Mouse (Mus musculus): ENCODE measurements around the gene Adora3.

The Adora3 gene

DNA sequence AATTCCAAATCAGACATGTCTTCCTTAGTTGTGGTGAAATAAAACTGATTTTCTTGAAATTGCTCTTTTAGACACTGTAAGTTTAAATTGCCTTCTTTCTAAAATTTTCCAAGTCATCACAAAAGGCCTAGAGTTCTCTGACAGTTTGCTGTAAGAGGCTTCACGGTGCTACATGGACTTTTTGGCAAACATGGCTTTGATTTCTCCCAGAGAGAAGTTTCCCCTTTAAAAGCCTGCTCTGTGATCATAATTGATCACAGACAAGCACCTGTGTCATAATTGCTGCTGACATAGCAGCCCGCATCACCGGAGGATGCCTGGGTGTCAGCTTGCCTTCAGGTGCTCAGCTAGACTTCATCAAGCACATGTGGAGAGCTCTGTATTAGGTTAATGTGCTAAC lies at the start of gene Adora3, which contains the start of gene Tmigd3:
Adora3 (plus strand) TSS at position 301 of the 400 bp plus-strand sequence.
Tmigd3 (plus strand) TSS at position 346 of the 400 bp plus-strand sequence.
- DNase-seq: no peak

DNA sequence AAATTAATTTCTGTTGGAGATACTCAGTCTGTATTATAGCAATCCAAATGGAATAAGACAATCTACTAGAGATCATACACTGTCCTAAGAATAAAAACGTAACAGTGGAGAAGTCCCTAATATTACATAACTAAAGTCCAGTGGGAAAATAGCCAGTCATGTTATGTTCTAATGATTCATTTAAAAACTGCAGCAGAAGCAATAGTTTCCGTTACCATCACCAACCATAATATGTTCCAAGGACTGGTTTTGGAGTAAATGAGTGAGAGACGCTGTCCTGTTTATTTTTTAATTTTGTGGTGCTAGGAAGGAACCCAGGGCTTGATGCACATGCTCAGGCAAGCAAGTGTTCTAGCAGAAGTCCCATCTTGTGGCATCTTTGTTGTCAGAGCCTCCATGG lies 49.2 kb upstream of the Adora3 start:
- DNase-seq: no peak

DNA sequence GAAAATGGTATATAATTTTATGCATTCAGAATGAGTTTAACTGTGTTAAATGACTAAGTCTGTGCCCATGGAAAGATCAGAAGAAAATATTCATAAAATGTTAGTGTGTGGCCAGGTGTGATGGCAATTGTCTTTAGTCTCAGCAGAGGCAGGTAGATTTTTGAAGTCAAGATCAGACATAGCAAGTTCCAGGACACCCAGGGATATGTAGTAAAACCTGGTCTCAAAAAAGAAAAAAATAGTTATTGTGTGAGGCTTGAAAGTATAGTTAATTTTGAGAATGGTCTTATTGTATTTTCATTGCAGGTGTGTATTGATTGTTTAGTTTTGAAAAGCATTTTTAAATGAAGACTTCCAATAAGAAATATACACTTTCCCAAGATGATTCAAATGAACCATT lies 47.0 kb upstream of the Adora3 start:
- no peak for DNase-seq

GRCm38 (mm10) chr3:105824103-105824502 lies 46.6 kb upstream of the Adora3 start:
- DNase-seq: no peak

- no peak for DNase-seq
These were observed 46.0 kb upstream of the Adora3 start for GRCm38 (mm10) chr3:105824704-105825103.

DNA sequence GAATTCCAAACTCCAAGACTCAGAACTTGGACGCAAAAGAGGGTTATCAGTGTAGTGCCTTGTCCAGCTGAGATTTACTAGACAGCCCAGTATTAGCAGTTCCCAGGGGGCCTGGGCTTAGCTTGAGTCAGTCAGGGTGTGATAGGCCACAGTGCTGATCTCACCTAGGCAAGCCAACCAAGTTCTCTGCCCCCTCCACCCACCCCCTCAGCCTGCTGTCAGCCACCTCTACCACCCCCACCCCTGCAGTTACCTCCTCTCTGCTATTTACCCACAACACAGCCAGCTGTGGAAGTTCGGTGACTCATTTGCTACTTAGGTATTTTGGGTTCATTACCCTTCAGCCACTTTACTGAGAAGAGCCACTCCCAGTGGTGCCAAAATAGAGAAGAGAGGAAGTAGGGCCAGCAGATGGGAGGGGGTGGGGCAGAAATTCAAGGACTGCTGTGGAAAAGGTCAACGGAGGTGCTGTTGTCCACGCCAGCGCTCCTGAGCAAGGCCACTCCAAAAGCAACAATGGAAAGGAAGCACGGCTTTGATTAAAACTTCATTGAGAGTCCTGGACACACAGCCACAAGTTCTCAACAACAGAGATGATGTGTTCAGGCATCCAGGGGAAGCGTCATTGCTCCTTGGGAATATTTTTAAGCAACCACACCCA lies 45.0 kb upstream of the Adora3 start:
- DNase-seq: no peak

DNA sequence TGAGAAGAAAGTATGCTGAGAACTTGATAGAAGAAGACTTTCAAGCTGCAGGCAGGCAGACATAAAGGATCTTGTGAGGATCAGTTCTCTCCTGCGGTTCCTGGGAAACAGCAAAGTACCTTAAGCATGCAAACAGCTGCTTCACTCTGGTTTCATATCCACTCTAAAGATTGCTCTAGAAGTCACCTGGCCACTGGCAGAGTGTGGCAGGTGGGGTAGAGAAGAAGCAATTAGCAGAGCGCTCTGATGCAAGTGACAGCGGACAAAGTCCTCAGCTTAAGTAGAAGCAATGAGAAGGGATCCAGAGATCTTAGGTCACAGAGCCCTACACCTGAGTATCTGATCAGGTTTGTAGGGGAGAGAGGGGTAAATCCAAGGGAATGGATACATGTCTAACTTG lies 39.1 kb upstream of the Adora3 start:
- DNase-seq: no peak

- DNase-seq: no peak
These were observed 34.8 kb upstream of the Adora3 start for GRCm38 (mm10) chr3:105835875-105836274.

- no peak for DNase-seq
These were observed 33.8 kb upstream of the Adora3 start for GRCm38 (mm10) chr3:105836883-105837282.

DNA sequence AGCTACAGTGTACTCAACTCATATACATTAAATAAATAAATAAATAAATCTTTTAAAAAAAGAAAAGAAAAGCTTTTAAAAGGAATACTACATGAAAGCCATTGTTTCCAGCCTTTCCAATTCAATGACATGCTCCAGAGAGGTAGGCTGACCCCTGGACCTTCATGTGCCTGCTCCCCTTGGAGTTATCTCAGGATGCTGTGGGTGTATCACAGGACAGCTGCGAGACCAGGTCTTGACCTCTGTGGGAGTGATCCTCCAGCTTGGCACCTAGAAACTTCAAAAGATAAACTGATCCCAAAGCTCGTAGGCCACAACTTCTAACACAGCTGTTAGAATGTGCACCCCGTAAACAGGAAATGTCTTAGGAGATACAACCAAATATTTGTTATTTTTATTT lies 32.0 kb upstream of the Adora3 start:
- no peak for DNase-seq

DNA sequence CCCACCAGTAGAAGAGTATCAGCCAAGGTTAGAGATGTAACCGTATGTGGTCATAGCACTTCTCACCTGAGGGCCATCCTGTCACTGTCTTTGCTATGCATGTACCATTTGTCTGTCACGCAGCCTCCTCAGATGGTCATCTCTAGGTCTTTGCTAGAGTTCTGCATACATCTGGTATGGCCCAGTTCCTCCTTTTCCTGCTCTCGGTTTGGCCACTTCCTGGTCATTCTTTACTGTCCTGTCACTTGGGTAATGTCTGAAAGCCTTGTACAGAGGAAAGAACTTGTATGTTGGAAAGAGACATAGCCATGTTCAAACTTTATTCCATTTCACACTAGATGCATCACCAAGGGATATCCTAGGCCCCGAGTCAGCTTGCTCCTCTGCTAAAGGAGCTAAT lies 30.8 kb upstream of the Adora3 start:
- DNase-seq: no peak

- DNase-seq: peak; percentile 26
These were observed 24.2 kb upstream of the Adora3 start for GRCm38 (mm10) chr3:105846294-105847069.

DNA sequence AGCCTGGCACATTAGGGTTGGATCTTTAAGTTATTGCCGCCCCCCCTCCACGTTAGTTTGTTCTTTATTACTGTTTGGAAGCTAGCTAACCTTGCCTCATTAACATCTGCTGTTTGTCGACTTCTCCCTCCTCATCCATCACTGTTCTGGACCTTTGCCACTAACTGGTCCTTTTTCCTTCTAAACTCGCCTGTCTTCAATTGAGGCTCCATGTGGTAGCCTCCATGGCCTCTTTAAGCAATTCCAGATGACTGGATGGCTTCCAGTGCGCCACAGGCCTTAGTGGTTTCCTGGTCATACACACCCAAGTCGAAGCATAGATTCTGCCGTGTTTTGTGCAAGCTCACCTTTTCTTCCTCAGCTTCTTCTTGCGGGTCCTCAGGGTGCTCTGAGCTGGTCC lies 16.9 kb upstream of the Adora3 start:
- no peak for DNase-seq

DNA sequence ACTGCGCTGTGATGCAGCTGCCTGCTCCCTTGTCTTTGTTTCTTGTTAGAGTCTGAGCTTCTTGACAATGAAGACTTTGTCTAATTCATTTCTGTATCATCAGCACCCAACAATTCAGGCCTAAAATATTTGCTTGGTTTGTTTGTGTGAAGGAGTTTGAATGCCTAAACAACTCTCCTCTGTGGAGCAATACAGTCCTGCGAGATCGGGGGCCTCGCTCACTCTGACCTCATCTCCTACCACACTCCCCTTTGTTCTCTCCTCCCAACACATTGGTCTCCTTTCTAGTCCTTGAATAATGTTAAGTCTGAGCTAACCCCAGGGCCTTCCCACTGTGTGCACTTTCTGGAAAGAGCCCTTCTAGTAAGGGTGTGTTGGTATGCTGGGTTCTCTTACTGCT lies 15.9 kb upstream of the Adora3 start:
- DNase-seq: no peak

DNA sequence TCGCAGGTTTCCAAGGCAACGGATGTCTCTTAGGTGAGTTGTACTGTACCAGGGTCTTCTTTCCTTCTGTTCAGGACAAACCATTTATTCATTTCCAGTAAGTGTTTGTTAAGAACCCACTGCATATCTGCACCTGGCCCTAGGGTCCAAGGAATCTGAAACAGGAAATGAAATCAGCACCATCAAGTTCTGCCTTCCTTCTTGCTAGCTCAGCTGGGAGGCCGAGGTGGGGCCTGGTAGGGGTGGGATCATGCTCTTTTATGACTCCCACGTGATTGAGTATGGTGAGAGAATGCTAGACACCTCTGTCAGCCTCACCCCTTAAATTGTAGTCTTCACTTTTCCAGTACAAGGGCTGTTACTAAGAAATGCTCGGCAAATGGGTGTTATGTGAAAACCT lies 13.1 kb upstream of the Adora3 start:
- no peak for DNase-seq

DNA sequence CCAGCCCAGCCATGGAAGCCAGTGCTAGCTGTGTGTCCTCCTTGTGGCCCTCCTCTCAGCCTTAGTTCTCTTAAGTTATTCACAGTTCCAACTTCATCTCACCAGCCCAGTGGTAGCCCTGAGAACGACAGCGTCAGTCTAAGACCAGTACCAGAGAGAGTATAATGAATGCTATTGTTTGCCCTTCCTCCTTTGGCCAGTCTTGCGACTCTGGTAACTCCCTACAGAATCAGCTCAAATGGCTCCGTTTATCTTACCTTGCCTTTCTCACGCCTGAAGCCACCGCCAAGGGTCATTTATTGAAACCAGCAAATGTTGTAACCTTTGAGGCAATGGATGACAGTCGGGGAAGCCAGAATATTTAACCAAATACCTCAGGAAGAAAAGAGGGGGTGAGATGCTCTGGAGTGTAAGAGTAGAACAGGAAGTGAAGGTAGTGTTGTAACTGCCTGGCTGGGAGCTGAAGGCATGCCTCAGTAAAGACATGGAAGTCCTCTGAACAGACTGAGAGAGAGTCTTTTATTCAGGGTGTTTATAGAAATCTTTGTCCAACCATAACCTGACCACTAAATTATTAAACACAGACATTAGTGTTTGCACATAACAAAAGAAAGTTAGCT lies 8.8 kb upstream of the Adora3 start:
- no peak for DNase-seq

- DNase-seq: no peak
These were observed 6.5 kb upstream of the Adora3 start for GRCm38 (mm10) chr3:105864123-105864522.

DNA sequence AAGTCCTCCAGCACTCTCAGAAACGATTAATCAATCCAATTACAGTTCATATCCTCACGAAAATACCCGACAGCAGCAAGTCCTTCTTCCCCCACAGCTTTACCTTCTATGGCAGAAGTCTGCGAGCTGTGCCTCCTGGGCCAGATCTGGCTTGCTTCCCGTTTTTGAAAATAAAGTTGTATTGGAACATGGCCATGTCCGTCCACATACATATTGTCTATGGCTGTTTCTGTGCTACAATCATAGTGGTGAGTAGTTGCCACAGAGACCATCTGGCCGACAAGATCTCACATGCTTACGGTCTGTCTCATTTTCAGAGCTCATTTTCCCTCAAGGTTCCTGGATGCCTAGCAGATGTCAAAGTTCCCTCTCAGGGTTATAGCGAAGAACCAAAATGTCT lies 5.5 kb upstream of the Adora3 start:
- no peak for DNase-seq

- peak; percentile 32 for DNase-seq
These were observed 2.5 kb upstream of the Adora3 start for GRCm38 (mm10) chr3:105868135-105868534.

- no peak for DNase-seq
These were observed 1.4 kb downstream of the Adora3 start for GRCm38 (mm10) chr3:105872034-105872433.

- no peak for DNase-seq
These were observed 1.9 kb downstream of the Adora3 start for GRCm38 (mm10) chr3:105872579-105872978.

GRCm38 (mm10) chr3:105873451-105874445 lies 3.1 kb downstream of the Adora3 start:
- no peak for DNase-seq

DNA sequence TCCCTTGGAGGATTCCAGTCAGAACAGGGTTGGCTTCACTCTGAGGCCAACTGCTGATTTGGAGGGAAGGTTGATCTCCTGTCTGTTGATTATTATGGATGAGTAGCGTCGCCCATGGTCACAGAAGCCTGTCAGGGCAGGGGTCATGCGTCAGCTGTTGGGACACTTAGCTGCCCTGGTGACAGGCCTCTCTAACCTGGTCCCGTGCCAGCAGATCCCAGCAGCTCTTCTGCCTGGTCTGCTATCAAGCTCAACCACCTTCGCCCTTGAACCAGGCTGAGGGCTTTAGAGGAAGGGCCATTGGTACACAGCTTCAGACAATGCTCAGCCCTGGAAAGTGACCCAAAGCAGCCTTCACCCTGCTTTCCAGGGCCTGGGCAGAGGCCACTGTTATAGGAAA lies 5.4 kb downstream of the Adora3 start:
- DNase-seq: no peak
